Mouse (Mus musculus) layer of hippocampus, postnatal 36 days (tissue): ENCODE measurements around the gene Adam8. TPM values are rescaled to one million over a fixed set of nuclear protein-coding genes. Genes with fewer than 3 reads are reported as not detected.

Source experiments
- DNase-seq, 2 experiments: peaks; one replicate each; pipeline ENCODE4 v3.0.0; 2022
- total RNA-seq, 2 experiments: library from RNA; stranded (reverse); gene quantifications; 2 replicates each; pipeline ENCODE4 v1.2.3; 2021

The Adam8 gene
- total RNA-seq = 1 to 10 TPM; 5.7 to 6.9 TPM

- DNase-seq = no peak
These were observed at the start of gene Adam8 for GRCm38 (mm10) chr7:139992406-139992805. Gene Adam8, minus strand, starts transcription at chr7:139992562.

DNA sequence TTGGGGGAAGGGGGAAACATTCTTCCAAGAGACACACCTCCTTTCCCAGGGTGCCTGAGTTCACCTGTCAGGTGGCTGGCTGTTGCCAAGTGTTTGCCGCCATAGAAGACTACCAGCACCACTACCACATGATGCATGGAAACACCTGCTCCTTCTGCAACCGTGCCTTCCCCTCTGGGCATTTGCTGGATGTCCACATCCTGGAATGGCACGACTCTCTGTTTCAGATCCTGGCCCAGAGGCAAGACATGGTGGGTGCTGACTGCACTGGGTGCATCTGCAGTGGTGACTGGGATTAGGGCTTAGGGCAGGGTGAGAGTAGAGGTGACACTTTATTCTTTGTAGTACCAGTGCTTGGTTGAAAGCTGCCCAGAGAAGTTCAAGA is 44.8 kb upstream of the Adam8 start:
- no peak for DNase-seq

GRCm38 (mm10) chr7:140036281-140037170 is 44.2 kb upstream of the Adam8 start, which contains the start of the genes Zfp511 and Tubgcp2:
Gene Zfp511, plus strand, starts transcription at chr7:140036391.
Gene Tubgcp2, minus strand, starts transcription at chr7:140036669.
- DNase-seq = peak; percentile 89 to 93

- no peak for DNase-seq
These were observed 43.1 kb upstream of the Adam8 start for GRCm38 (mm10) chr7:140035456-140035855.

- no peak for DNase-seq
These were observed 41.0 kb upstream of the Adam8 start for GRCm38 (mm10) chr7:140033386-140033785.

DNA sequence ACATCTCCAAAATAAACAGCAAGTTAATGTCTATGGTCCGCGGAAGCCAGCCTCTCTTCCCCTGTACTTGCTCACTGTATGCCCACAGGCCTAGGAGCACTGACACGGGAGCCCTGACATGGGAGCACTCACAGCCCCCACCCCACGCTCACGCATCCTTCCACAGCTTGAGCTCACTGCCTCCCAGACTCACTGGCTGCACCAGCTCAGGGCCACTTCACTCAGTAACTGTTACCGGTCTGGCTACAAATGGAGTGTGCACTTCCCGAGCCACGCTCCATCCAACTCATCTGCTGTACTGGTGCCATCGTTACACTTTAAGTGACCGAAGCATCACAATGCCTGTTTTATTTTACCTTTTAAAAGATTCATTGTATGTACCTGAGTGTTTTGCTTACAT is 40.0 kb upstream of the Adam8 start:
- no peak for DNase-seq

DNA sequence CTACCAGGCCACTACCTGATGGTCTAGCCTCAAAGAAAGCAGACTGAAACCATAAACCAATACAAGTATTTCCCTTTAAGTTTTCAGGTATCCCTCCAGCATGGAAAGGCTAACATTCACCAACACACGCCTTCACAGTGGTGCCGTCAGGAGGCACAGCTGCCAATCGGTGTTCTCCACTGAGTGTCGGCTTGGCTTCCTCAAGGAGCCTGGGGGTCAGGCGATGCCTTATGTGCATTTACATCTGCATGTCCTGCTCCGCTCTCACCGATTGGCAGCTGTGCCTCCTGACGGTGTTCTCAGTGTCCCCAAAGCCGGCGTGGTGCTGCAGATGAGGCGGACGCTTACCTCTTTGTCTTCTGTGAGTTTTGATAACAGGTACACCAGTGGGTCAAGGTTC is 39.4 kb upstream of the Adam8 start:
- DNase-seq = no peak

GRCm38 (mm10) chr7:140011336-140011735 is 19.0 kb upstream of the Adam8 start:
- no peak for DNase-seq

GRCm38 (mm10) chr7:140007781-140008180 is 15.4 kb upstream of the Adam8 start:
- no peak for DNase-seq

- no peak for DNase-seq
These were observed 14.7 kb upstream of the Adam8 start for GRCm38 (mm10) chr7:140006861-140007611.

DNA sequence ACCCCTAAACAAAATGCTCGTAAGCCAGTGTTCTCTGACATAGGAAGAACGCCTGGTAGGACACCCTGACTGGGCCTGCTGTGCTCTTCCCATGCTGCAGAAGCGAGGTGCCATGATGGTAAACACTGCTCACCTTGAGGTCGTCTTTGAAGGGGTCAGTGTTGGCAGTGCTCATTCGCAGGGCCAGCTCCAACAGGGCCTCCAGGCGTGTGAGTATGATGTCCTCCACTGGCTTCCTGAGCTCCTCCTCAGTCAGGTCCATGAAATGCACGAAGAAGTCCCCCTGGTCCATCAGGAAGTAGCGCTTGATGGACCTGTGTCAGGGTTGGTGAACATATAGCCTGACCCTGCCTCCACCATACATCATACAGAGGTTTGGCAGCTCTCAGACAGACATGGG is 12.3 kb upstream of the Adam8 start:
- no peak for DNase-seq

DNA sequence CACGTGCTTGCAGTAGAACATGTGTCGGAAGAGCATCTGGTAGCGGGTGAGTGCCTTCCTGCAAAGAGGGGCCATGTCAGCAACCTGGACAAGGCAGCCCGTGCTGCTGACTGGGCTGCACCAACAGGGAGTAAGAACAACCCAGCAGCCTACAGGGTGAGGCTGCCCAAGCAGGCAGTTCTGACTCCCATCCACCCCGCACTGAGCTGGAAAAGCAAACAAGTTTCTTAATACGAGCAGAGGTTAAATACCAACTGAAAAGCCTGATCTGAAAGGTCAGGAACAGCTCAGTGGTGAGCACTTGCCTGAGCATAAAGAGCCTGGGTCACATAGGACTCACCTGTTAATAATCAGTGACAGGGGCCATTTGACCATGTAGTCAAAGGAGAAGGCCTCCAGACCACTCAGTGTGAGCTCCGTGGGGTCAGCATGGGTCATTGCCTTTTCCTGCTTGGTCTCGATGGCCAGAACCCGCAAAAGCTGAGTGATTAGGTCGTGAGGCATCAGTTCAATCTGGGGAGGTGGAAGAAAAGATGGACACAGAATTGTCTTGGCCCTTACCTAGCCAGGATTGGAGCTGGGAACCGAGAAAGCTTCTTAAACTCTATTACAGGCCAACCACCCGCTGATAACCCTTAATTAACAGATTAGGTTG is 8.9 kb upstream of the Adam8 start:
- DNase-seq = no peak

GRCm38 (mm10) chr7:139998691-139999350 is 6.5 kb upstream of the Adam8 start:
- DNase-seq = no peak

DNA sequence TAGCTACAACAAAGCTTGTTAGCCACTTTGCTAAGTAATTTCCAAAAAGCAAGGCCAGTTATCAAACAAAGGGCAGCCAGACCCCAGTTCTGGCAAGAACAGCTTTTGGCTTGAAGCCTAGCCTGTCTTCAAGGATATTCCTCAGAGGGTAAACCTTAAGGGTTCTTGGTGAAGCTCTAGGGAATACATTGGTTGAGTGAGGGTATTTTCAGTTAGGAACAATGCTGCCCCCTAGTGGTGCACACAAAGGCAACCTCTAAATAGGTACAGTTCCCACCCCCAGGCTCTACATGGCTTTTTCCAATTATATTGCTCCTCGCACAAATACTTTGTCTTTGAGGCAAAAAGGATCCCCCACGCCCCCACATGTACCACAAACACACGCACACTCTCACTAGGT is 2.3 kb upstream of the Adam8 start:
- peak; percentile 46 to 55 for DNase-seq

- DNase-seq = no peak
These were observed 1.8 kb upstream of the Adam8 start for GRCm38 (mm10) chr7:139994202-139994601.

GRCm38 (mm10) chr7:139993532-139993931 is 1.2 kb upstream of the Adam8 start:
- DNase-seq = no peak

- DNase-seq = no peak
These were observed 1.4 kb downstream of the Adam8 start for GRCm38 (mm10) chr7:139990864-139991394.

DNA sequence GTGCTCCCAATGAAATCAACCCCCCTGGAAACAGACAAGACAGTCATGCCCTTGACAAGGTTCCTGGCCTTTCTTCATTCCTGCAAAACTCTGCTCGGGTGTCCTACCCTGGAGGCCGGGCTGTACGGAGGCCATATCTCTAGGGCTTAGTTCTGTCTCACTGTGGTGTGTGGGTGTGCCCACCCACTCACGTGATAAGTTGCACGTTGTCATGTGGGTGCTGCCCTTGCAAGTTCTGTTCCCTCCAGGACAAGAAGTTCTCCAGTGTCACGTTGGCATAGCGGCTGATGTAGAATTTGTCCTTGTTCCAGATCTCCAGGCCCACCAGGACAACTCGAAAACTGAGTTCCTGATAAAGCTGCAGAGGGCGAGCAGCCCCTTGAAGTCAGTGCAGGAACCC is 4.1 kb downstream of the Adam8 start:
- no peak for DNase-seq

DNA sequence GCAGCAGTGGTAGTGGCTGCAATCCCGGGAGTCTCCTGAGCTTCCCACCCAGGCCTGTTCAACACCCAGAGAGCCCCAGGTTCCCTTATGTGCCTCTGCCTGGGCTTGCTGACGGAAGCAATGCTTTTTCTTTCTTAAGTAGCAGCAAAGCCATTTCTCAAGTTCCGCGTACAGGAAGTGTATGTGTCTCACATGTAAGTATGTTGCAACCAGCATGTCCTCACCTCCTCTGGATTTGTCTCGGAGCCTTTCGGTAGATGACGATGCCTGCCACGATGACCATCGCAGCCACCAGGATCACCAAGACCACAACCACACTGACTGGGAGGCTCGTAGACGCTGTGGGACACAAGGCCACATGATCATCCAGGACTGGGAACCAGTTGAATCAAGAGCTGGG is 7.9 kb downstream of the Adam8 start:
- no peak for DNase-seq

DNA sequence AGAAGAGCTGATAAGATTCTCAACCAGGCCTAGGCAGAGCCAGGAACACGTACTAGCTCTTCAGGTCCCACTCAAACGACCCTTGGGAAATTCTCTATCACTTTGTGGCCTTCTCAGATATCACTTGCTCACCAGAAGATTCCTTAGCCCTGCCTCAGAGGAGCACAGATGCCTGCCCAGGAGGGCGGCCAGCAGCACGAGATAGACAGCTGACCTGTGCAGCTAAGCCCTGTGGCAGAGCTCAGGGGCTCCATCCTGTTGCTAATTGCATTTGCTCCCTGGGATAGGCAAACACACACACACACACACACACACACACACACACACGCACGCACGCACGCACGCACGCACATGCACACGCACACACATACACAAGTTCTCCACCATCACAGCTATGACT is 10.3 kb downstream of the Adam8 start:
- DNase-seq = no peak

DNA sequence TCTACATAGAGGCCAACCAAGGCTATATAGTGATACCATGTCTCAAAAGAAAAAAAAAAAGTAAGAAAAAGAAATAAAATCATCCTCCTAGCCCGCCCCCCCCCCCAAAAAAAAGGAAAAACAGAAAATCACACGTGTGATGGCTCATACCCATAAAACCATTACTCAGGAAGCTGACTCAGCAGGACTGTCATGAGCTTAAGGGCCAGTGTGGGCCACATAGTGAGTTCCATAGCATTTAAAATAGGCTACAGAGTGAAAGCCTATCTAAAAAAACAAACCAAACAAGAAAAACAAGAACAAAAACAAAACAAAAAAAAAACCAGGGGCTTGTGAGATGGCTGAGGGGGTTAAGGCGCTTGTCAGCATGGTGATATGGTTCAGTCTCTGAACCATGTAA is 11.6 kb downstream of the Adam8 start:
- no peak for DNase-seq

DNA sequence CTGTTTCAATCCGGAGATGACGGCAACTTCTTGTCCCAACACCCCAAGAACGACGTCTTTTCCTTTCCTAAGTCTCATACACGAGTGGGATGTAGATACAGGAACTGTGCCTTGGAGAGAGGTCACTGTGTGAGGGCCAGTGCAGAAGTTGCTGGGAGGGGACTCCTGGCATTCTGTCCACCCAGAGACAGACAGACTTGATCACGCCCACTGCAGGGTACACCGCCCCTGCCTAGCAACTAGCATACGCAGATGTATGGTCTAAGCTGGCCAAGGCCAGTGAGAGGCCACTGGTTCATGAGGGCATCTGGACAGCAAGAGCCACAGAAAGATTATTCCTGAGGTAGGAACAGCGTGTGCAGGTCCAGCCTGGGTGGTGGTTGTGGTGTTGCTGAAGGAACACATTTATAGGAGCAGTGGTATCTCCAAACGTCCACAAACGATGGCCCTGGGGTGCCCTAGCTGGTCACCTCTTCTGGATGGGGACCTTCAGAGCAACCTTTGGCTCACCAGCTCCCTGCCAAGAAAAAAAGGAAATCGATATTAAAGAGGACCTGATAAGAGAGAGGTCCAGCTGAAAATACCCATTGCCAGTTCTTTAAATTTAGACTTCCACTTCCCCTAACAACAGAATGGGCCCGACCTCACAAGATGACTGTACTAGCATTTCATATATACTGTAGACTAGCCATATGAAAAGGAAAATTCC is 13.2 kb downstream of the Adam8 start:
- no peak for DNase-seq
